Mouse (Mus musculus) embryo, embryonic 10 days (tissue): ENCODE data around the gene Cfap46.
A peak's percentile ranks its signal among the peaks of the same experiment; 100 is the strongest.

Experiments used
- DNase-seq: peaks from one replicate; pipeline ENCODE4 v3.0.0-alpha.2; 2015; ENCODE audit warnings: low spot score

Gene Cfap46

DNA sequence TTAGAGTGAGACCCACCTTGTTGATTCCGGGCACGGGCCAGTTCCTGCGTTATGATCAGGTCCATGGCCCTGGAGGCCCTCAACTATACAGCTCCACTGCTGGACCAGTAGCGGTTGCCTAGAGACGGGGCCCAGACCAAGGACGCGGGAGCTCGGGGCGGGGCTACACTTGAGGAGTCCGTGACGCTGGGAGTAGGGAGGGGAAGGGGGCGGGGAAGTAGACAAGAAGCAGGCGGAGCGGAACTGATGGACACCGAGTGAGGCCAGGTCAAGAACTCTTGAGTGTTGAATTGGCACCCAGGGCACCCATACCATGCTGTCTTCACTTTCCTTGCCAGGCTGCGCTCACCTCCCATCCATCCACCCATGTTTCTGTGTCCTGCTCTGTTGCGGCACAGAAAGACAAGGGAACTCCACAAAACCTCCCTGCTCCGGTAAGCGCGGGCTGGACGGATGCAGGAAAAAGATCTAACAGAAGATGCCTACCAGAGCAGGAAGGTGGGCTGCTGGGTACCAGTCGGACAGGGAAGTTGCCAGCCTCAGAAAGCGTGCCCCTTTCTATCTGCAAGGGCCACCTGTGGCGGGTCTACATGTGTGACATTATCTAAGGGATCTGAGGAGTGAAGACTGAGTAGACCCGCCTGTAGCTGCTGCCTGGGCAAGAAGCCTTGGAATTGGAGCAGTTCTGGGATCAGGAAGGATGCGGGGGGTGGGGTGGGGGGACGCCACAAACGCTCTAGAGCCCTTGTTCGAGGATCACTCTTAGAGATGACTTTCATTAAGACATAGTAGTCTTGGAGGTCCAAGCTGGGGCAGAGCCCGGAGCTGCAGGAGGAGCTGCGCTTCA lies at the start of gene Cfap46:
Gene Cfap46, minus strand, starts transcription at position 112 of the 847 bp plus-strand sequence.
- DNase-seq = peak; percentile 93

DNA sequence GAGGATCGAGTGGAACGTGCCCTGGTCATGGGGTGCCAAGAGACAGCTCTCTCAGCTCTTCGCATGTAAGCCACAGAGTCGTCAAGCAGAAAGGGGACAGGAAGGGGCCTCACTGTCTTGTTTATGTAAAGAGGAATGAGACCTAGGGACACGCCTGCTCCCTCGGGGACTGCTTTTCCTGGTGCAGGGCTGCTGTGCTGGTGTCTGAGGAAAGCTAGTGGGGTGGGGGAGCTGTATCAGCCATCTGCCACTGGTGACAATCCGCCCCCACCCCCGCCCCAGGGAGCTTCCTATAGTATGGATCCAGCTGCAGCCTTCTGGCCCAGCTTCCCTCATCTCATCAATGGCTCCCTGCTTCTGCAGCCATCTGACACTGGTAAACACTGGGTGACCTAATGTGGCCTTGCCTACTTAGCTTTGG lies 47.7 kb upstream of the Cfap46 start:
- peak; percentile 24 for DNase-seq

GRCm38 (mm10) chr7:139727072-139727471 lies 43.5 kb upstream of the Cfap46 start:
- no peak for DNase-seq

DNA sequence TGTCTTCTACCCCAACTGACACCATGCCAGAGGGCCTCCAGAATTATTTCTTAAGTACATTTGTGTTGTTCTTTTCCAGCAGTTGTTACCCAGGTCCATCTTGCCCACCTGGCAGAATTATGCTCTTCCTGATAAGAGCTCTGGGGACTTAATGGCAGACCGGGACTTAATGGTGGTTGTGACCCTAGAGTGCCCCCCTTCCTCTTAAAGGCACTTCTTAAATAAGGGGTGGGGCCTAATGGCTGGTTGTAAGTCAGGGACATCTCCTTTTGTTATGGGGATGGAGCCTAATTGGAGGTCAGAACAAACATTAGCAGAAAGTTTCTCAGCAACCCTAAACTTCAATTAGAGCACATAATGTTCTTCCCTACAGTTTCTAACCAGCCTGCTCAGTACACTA lies 42.0 kb upstream of the Cfap46 start:
- no peak for DNase-seq

DNA sequence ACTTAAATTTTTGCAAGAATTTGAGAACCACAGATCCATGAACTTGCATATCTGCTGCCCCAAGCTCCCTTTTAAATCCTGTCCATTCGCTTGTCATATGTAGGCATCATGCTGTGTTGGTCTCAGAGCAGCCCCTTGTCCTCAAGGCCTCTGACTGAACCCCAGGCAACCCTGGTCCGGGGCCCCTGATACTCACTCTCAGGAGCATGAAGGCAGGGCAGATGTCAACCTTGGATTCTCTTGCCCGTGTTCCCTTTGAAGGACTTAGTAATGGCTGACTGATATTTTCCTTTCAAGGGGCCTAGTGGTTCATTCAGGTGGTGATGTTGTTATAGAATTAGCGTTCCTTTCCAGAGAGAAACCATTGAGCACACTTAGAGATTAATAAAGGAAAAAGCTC lies 40.4 kb upstream of the Cfap46 start:
- no peak for DNase-seq

DNA sequence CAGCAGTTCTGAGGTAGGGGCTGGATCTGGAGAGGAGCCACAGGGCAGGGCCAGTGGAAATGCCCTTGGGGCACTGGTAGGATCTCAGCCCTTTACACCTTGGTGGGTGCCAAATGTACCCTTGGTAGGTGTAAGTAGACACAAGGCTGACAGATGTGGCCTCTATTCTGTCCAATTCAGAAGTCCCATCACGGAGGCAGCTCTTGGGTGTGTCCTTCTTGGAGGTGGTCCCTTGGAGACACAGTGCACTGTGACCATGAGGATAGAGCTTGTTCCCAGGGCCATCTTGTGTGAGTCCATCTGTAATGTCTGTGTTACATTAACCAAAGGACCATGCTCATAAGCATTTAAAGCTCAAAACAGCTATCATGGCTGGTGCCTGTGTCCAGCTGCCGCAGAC lies 37.6 kb upstream of the Cfap46 start:
- DNase-seq = no peak

DNA sequence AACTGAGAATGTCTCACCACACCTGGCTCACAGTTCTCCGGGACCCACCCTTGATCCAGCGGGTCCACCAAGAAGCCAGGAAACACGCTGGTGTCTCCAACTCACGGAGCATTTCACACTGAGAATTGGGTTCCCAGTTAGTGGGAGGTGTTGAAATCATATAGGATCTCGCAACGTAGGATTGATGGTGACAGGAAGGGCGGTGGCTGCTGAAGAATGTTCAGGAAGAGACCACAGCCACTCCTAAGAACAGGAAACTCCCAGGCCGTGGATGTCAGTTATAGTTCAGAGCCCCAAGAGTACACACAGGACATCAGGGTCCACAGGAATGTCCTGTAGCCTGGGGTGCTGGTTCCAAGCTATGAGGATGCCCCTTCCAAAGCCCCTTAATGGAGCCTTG lies 34.2 kb upstream of the Cfap46 start:
- no peak for DNase-seq

GRCm38 (mm10) chr7:139711821-139712220 lies 28.2 kb upstream of the Cfap46 start:
- no peak for DNase-seq

DNA sequence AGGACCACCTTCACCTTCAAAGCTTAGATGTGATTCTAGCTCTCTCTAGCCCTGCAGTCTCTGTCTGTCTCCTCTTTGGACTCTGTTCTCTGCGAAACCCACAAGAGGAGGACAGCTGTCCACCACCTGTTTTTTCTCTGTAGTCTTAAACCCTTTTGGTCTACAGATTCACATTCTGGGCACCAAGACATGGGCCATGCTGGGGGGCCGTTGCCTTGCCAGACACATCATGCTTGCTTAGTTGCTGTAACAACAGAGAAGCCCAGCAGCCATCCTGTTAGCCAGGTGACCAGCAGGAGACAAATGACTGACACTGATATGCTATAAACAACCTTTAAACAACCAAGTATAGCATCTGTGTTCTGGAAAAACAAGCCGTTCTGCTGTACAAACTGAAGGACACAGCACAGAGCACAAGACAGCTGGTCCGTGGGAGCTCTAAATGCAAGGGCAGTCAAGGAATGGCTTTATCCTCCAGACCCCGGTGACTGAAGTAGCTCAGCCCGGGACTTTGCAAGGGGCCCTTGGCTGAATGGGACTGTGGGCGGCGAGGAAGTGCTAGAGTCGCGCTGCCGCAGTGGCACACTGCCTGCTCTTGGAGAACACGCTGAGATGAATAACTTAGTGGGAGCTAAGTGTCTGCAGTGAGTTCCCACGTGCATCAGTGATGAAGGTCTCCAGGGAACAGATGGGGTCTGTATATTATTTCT lies 22.9 kb upstream of the Cfap46 start:
- peak; percentile 19 for DNase-seq

GRCm38 (mm10) chr7:139705781-139706180 lies 22.2 kb upstream of the Cfap46 start:
- no peak for DNase-seq

GRCm38 (mm10) chr7:139705081-139705480 lies 21.5 kb upstream of the Cfap46 start:
- DNase-seq = no peak

- DNase-seq = no peak
Measured at GRCm38 (mm10) chr7:139703826-139704199, 20.2 kb upstream of the Cfap46 start.

DNA sequence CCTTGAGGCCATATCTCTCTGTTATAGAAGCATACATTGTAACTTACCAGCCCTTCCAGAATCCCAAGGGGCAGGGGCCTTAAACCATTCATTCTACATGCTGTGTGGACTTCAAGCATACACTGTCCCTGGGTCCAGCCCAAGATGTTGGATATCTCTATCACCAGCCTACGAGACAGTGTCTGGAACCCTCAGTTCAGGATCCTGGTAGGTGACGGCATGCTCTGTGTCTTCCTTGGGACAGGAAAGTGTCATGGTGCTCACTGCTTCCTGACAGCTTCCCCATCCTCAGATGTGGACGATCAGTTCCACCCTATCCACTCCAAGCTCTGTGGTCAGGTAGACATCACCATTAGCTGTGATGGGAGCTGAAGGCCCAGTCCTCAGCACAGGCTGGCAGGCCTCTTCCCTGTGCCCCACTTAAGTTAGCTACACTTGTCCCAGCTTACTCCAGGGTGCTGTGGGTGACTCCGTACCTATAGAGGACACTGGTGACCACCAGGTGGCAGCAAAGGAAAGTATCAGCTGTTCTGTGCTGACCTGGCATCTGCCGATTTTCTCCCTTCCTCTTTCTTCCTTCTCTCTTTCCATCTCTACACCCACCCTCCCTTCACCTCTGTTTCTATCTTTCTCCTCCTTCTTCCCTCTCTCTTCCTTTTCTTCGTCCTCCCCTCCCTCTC lies 19.7 kb upstream of the Cfap46 start:
- DNase-seq = peak; percentile 91

DNA sequence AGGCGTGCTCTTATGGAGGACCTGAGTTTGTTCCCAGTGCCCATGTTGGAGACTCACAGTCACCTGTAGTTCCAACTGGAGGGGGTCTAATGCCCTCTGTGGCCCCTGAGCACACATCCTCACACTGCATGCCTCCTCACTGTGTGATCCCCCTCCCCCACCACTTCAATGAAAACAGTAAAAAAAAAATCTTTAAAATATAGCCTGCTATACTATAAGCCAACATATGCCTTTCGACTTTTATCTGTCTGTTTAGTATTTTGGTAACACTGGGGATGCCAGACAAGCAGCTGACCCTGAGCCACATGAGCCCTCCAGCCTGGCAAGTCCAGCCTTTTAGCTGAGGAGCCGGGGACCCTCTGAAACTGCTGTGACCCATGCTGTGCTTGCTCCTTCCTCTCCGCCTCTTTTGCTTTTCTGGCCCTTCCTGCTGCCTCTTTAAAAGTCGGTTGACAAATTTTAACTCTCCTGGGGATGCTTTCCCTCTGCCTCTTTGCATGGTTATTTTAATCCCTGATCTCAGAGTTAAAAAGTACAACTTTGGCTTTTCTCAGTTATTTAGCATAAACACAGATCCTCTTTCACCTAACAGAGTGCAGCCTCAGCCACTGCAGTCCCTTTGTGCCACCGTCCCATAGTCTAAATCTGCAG lies 18.2 kb upstream of the Cfap46 start:
- DNase-seq = no peak

DNA sequence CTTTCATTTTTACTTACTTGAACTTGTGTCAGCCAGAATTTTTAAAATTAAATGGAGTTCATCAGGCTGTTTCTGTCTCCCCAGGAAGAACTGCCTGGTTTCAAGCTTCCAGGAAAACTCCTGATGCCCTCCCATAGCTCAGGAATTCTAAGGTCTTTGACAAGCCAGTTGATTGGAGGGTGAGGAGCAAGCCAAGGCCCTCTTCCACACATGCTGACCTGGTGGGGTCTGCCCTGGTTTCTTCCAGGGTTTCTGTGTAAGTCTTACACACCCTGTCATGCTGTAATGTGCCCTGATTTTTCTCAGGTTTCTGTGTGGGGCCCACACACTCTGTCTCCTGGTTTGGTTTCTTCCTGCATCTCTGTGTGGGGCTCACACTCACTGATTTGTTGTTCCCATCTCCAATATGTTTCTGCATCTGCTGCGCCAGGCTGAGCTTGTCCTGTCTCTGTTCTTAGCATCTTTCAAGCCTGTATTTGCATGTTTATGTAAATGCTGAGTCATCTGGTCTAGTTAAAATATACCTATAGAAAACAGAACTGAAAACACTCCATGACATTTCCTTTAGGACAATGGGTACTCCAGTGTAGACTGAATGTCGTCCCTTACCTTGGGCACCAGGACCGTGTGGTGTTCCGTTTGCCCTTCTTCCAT lies 9.2 kb upstream of the Cfap46 start:
- DNase-seq = no peak

GRCm38 (mm10) chr7:139692211-139692610 lies 8.6 kb upstream of the Cfap46 start:
- DNase-seq = no peak

DNA sequence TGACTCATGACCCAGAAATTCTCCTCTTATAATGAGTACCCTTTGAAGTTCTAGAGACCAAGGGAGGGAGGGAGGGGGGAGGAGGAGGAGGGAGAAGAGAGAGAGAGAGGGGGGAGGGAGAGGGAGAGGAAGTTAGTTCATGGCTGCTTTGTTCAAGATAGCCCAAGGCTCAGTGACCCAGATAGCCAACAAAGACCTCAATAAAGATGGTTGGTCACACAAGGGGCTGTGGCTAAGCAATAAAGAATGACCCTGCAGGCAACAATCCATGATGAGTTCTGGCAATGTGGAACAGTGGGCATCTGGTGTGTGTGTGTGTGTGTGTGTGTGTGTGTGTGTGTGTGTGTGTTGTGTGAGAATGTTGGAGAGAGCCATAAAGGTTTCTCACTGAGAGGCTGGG lies 1.7 kb upstream of the Cfap46 start:
- peak; percentile 46 for DNase-seq

GRCm38 (mm10) chr7:139684553-139684929 lies 924 bp upstream of the Cfap46 start:
- DNase-seq = peak; percentile 98

DNA sequence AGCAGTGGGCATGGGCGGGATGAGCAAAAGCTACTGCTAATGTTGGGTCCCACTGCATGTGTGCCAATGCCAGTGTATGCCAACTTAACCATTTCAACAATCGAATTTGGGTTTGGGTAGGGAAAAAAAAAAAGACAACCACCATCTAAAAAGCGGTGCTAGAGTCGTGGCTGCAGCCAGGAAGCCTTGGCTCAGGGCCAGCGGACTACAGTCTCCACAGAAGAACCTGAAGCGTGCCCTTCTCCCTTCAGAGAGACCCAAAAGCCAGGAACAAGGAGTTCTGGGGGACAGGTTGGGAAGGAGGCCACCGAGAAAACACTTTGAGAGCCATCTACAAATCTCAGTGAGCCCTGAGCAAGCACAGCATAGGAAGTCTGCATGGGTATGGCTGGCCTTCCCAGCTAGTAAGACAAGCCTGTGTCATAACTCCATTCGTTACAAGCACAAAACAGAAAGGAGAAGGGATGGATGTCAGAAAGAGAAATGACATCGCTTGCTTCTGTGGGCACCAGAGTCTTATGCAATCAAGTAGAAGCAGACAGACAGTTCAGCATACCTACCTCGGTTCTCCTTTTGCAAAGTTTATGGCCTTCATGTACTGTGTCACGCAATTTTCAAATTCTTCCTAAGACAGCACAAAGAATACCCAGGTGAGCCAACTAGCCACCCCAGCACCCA lies 1.6 kb downstream of the Cfap46 start:
- DNase-seq = no peak

DNA sequence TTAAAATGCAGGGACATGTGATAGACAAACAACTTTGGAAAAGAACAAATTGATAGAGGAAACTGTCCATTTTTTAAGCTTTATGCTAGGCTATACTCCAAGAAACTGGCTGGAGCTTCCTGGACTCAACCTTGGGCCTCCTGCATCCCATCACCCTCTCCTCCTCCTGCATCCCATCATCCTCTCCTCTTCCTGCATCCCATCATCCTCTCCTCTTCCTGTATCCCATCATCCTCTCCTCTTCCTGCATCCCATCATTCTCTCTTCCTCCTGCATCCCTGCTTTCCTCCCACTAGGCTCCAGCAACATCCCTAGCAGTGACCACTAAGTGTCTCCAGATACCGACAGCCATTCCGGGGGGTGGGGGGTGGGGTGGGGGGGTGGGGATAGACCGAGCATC lies 7.2 kb downstream of the Cfap46 start:
- DNase-seq = no peak

GRCm38 (mm10) chr7:139666871-139667270 lies 16.7 kb downstream of the Cfap46 start:
- DNase-seq = no peak
